Mouse (Mus musculus): ENCODE results near the gene Gm9844.

- no peak for TF ChIP-seq CTCF (IDR thresholded peaks at IDR 0.05; ENCODE audit: insufficient read depth, low read length)
- no peak for TF ChIP-seq POLR2A (IDR thresholded peaks at IDR 0.05; ENCODE audit: borderline replicate concordance, extremely low read depth, low read depth, low read length)
Observed at GRCm38 (mm10) chr7:24853695-24854094, 8.3 kb upstream of the Gm9844 start.

All from lung, adult 2 months (tissue).